Mouse (Mus musculus): ENCODE results near the gene Lclat1. TPM values are rescaled to one million over a fixed set of nuclear protein-coding genes. Genes with fewer than 3 reads are reported as not detected.

Lclat1 gene
- polyA plus RNA-seq, 1 experiment from 2014 or later, result 12.2 TPM

DNA sequence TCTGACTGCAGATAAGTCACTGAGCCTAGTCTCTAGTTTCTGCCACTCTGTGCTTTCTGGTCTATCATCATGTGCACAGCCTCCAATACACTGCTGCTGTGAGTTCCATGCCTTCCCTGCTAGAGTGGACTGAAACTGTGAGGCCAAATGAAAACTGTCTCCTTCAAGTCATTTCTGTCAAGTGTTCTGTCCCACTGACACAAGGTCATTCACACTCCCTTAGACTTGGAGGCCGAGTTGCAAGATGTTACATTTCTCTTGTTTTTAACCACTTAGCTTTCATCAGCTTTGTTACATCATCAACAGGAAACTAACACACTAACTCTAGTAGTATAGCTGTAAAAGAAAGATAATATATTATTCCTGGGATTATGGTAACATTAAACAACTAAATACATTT, 9.1 kb upstream of the Lclat1 start:
- ATAC-seq (no peak), DNase-seq (ENCODE audit: low spot score) (no peak)
- H3K27ac ChIP-seq (ENCODE audit: low read depth, low read length), result no peak overlapping the region
- H3K9me3 ChIP-seq (replicated peaks; ENCODE audit: control insufficient read depth, low read length), result no peaks in the 10 kb centered on the region
- no peak overlapping the region for H3K4me2 ChIP-seq (ENCODE audit: low read length)
- no peaks in the 10 kb centered on the region for H3K36me3 ChIP-seq (ENCODE audit: control insufficient read depth, insufficient read depth, low read length)
- H3K4me1 ChIP-seq (ENCODE audit: control insufficient read depth, insufficient read depth, low read length), result no peaks in the 10 kb centered on the region
- 71% methylated on average over 1 of the region's 1 CpGs for WGBS
- H3K9ac ChIP-seq (ENCODE audit: low read length), result no peak overlapping the region
- no peaks in the 10 kb centered on the region for H3K27me3 ChIP-seq (replicated peaks; ENCODE audit: control insufficient read depth, insufficient read depth, low read length)
- no peak overlapping the region for H3K4me3 ChIP-seq (ENCODE audit: low read depth, low read length)

DNA sequence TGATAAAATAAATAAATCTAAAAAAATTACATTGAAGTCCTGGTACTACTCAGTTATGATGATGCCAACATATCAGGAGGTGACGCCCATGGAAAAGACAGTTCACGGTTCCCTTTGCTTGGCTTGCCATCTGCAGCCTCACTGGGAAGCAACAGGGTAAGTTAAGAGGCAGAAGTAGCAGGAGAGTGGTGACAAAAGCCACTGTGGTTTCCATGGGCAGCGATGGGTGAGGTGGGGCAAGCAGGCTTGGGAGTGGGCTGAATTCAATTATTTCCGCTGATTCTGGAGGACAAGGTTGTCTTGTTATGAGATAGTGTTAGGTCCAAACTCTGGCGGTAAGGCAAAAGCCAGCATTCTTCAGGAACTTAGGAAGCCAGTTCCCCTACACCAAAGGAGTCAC, 7.4 kb upstream of the Lclat1 start:
- no peak overlapping the region for H3K4me2 ChIP-seq (ENCODE audit: low read length)
- no peak for DNase-seq (ENCODE audit: low spot score)
- no peak overlapping the region for H3K27ac ChIP-seq (ENCODE audit: low read depth, low read length)
- no peak overlapping the region for H3K9ac ChIP-seq (ENCODE audit: low read length)
- 92% methylated on average over 5 of the region's 5 CpGs for WGBS
- H3K27me3 ChIP-seq (replicated peaks; ENCODE audit: control insufficient read depth, insufficient read depth, low read length), result no peaks in the 10 kb centered on the region
- no peaks in the 10 kb centered on the region for H3K9me3 ChIP-seq (replicated peaks; ENCODE audit: control insufficient read depth, low read length)
- no peak for ATAC-seq
- H3K4me3 ChIP-seq (ENCODE audit: low read depth, low read length), result no peak overlapping the region
- no peaks in the 10 kb centered on the region for H3K36me3 ChIP-seq (ENCODE audit: control insufficient read depth, insufficient read depth, low read length)
- no peaks in the 10 kb centered on the region for H3K4me1 ChIP-seq (ENCODE audit: control insufficient read depth, insufficient read depth, low read length)

DNA sequence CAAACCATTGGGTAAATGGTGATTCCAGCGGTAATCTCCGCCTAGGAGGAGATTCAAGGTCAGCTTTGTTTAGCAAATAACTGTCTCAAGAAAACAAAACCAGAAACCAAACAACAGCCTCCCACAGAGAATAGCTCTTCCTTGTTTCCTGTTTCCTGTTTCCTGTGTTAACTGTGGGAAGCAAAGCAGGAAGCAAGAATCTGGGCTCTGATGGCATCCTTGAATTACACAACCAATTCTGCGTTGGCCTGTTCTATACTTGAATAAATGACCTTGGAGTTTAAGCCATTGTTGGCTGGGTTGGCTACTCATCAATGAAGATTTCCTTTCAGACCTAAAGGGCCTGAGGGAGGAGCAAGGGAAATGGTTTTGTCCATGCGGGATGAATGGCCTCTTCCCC, 5.2 kb upstream of the Lclat1 start:
- H3K4me2 ChIP-seq (ENCODE audit: low read length), result no peak overlapping the region
- ATAC-seq (no peak), DNase-seq (ENCODE audit: low spot score) (no peak)
- no peak overlapping the region for H3K4me3 ChIP-seq (ENCODE audit: low read depth, low read length)
- no peaks in the 10 kb centered on the region for H3K36me3 ChIP-seq (ENCODE audit: control insufficient read depth, insufficient read depth, low read length)
- no peaks in the 10 kb centered on the region for H3K9me3 ChIP-seq (replicated peaks; ENCODE audit: control insufficient read depth, low read length)
- no peak overlapping the region for H3K9ac ChIP-seq (ENCODE audit: low read length)
- 90% methylated on average over 4 of the region's 4 CpGs for WGBS
- no peak overlapping the region for H3K27ac ChIP-seq (ENCODE audit: low read depth, low read length)
- H3K27me3 ChIP-seq (replicated peaks; ENCODE audit: control insufficient read depth, insufficient read depth, low read length), result no peaks in the 10 kb centered on the region
- no peaks in the 10 kb centered on the region for H3K4me1 ChIP-seq (ENCODE audit: control insufficient read depth, insufficient read depth, low read length)

DNA sequence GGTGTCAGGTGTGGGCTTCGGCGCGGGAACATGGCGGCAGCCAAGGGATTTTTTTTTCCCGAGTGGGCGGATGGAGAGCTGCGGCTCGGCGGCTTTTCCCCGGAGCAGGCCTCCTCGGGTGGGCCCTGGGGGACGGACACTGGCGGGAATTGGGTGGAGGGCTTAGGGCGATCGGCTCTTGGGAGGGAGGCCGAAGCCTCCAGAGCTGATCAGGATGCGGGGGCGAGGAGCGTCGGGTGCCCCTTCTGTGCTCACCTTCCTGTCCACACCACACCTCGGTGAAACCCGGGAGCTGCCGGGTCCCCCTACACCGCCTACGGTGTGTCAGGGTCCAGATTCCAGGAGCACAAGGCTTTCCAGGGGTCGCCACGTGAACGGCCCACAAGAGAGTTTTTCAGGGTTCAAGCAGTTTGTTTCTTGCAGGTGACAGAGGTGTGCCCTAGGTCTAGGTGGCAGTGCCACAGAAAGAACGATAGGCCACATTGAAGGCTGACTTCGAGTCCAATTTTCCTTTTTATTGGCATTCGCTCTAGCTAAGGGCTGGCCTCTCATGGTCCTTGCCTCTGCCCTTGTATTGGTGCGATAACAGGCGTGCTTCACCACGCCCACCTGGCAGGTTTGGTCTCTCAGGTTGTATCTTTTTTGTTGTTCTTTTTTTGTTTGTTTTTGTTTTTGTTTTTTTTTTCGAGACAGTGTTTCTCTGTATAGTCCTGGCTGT, 544 bp downstream of the Lclat1 start:
- Histone ChIP-seq H3K36me3 (ENCODE audit: control insufficient read depth, insufficient read depth, low read length) (no peaks in the 10 kb centered on the region), H3K4me1 (ENCODE audit: control insufficient read depth, insufficient read depth, low read length) (peaks cover 5% of the 10 kb centered on the region; the same call in 1 of the 2 replicates), H3K9ac (ENCODE audit: low read length) (peak overlapping the region; percentile 89), H3K27me3 (replicated peaks; ENCODE audit: control insufficient read depth, insufficient read depth, low read length) (no peaks in the 10 kb centered on the region), H3K4me2 (ENCODE audit: low read length) (peak overlapping the region; percentile 89), H3K27ac (ENCODE audit: low read depth, low read length) (peak overlapping the region; percentile 27; the same call in 1 of the 2 replicates), H3K4me3 (ENCODE audit: low read depth, low read length) (peak overlapping the region; percentile 83), H3K9me3 (replicated peaks; ENCODE audit: control insufficient read depth, low read length) (no peaks in the 10 kb centered on the region)
- WGBS, result 5% methylated on average over 35 of the region's 35 CpGs
- ATAC-seq (peak; percentile 74), DNase-seq (ENCODE audit: low spot score) (no peak)

DNA sequence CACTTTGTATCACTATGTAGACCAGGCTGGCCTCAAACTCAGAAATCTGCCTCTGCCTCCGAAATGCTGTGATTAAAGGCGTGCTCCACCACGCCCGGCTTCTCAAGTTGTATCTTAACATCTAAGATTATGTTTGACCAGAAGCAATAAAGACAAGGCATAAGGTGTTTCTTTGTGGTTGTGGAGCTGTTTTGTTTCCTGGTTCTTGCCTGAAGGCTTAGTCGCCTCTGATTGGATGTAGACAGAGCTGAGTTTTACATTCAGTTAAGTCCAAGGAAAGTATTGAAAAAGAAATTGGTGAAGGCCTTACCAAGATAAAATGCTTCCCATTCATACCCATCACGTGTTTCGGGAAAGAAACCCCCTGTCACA, 1.1 kb downstream of the Lclat1 start:
- 80% methylated on average over 7 of the region's 7 CpGs for WGBS
- Histone ChIP-seq H3K4me2 (ENCODE audit: low read length) (peak overlapping the region; percentile 89), H3K27me3 (replicated peaks; ENCODE audit: control insufficient read depth, insufficient read depth, low read length) (no peaks in the 10 kb centered on the region), H3K9me3 (replicated peaks; ENCODE audit: control insufficient read depth, low read length) (no peaks in the 10 kb centered on the region), H3K9ac (ENCODE audit: low read length) (peak overlapping the region; percentile 89; the same call in 1 of the 2 replicates), H3K27ac (ENCODE audit: low read depth, low read length) (no peak overlapping the region), H3K4me1 (ENCODE audit: control insufficient read depth, insufficient read depth, low read length) (peaks cover 5% of the 10 kb centered on the region; the same call in 1 of the 2 replicates), H3K4me3 (ENCODE audit: low read depth, low read length) (peak overlapping the region; percentile 83), H3K36me3 (ENCODE audit: control insufficient read depth, insufficient read depth, low read length) (no peaks in the 10 kb centered on the region)
- DNase-seq (ENCODE audit: low spot score) (no peak), ATAC-seq (no peak)

DNA sequence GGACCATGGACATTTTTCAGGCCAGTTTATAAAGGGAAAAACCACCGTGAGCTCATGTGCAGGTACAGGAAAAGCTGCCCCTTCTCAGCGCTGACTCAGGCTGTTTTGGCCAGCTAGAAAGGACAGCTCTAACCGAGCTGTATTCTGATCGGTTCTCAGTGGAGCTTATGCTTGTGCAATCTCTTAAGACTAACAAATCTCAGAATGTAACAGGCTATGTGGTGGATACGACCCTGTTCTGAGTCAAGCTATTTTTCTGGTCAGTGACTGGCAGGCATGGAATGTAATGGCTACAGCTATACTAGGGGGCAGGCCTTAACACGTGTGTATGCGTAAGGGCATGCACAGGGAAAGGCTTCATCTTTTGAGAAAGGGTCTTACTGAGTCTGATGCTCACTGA, 4.3 kb downstream of the Lclat1 start:
- WGBS, result 75% methylated on average over 7 of the region's 7 CpGs

DNA sequence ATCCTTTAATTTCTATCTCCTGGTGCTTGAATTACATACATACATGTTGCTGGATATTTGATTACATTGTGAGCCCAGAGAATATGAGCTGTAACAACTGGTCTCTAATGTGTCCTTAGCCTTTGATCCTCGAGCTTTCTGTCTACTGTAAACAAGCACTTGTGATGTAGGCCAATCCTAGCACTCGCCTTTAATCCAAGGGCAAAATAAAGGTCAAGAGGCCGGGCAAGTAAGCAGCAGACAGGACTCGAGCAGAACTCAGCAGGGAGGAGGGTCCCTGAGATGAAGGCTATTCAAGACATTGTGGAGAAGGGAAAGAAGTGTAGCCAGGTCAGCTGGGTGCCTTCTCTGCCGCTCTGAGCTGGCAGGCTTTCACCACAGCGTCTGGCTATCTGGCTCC, 4.8 kb downstream of the Lclat1 start:
- H3K27ac ChIP-seq (ENCODE audit: low read depth, low read length), result no peak overlapping the region
- 19% methylated on average over 6 of the region's 6 CpGs for WGBS
- ATAC-seq (no peak), DNase-seq (ENCODE audit: low spot score) (no peak)
- H3K9me3 ChIP-seq (replicated peaks; ENCODE audit: control insufficient read depth, low read length), result no peaks in the 10 kb centered on the region
- H3K4me2 ChIP-seq (ENCODE audit: low read length), result no peak overlapping the region
- no peak overlapping the region for H3K9ac ChIP-seq (ENCODE audit: low read length)
- no peaks in the 10 kb centered on the region for H3K27me3 ChIP-seq (replicated peaks; ENCODE audit: control insufficient read depth, insufficient read depth, low read length)
- H3K4me3 ChIP-seq (ENCODE audit: low read depth, low read length), result no peak overlapping the region
- H3K4me1 ChIP-seq (ENCODE audit: control insufficient read depth, insufficient read depth, low read length), result peaks cover 5% of the 10 kb centered on the region; the same call in 1 of the 2 replicates
- H3K36me3 ChIP-seq (ENCODE audit: control insufficient read depth, insufficient read depth, low read length), result no peaks in the 10 kb centered on the region

More for the DNA sequence above, 4.3 kb downstream of the Lclat1 start:
- Histone ChIP-seq H3K4me2 (ENCODE audit: low read length) (no peak overlapping the region), H3K9ac (ENCODE audit: low read length) (no peak overlapping the region), H3K27me3 (replicated peaks; ENCODE audit: control insufficient read depth, insufficient read depth, low read length) (no peaks in the 10 kb centered on the region), H3K36me3 (ENCODE audit: control insufficient read depth, insufficient read depth, low read length) (no peaks in the 10 kb centered on the region), H3K9me3 (replicated peaks; ENCODE audit: control insufficient read depth, low read length) (no peaks in the 10 kb centered on the region), H3K4me3 (ENCODE audit: low read depth, low read length) (no peak overlapping the region), H3K27ac (ENCODE audit: low read depth, low read length) (no peak overlapping the region), H3K4me1 (ENCODE audit: control insufficient read depth, insufficient read depth, low read length) (peaks cover 5% of the 10 kb centered on the region; the same call in 1 of the 2 replicates)
- no peak for ATAC-seq
- DNase-seq (ENCODE audit: low spot score), result no peak

DNA sequence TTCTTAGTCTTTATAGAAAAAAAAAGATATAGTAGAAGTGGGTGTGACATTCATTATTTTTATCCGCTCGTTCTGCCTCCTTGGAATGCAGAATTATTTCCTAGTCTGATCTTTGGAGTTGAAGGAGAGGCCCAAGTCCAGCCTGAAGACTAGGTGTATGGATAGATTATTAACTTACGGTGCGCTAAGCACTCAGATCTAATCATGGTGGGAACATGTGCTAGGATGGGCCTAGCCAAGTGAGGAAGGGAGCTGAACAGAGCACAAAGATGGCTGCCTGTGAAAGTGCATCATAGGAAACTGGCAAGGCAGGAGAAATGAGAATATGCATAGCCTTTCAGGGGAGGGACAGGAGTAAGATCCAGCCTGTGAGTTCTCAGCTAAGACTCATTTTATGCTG, 5.4 kb downstream of the Lclat1 start:
- WGBS, result 95% methylated on average over 4 of the region's 4 CpGs
- H3K4me1 ChIP-seq (ENCODE audit: control insufficient read depth, insufficient read depth, low read length), result peaks cover 5% of the 10 kb centered on the region; the same call in 1 of the 2 replicates
- H3K4me2 ChIP-seq (ENCODE audit: low read length), result no peak overlapping the region
- no peak overlapping the region for H3K4me3 ChIP-seq (ENCODE audit: low read depth, low read length)
- H3K9me3 ChIP-seq (replicated peaks; ENCODE audit: control insufficient read depth, low read length), result no peaks in the 10 kb centered on the region
- H3K27ac ChIP-seq (ENCODE audit: low read depth, low read length), result no peak overlapping the region
- H3K36me3 ChIP-seq (ENCODE audit: control insufficient read depth, insufficient read depth, low read length), result no peaks in the 10 kb centered on the region
- DNase-seq (ENCODE audit: low spot score) (no peak), ATAC-seq (no peak)
- no peak overlapping the region for H3K9ac ChIP-seq (ENCODE audit: low read length)
- no peaks in the 10 kb centered on the region for H3K27me3 ChIP-seq (replicated peaks; ENCODE audit: control insufficient read depth, insufficient read depth, low read length)

DNA sequence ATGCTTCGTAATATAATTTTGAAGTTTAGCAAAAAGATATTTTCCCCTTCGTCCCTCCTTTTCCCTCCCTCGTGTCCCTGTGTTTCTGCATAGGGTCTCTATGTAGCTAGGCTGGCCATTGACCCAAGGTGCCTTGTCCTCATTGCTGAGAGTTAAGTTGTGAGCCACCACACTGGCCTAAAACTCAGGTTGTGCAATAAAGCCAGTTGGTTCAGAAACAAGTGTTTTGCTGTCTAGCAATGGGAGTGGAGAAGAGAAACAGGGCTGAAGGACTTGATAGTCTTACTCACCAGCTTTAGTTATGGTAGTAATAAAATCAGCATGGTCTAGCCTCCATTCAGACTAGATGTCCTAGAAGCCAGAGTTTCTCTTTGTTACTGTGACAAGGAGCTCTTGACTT, 10.3 kb downstream of the Lclat1 start:
- no peaks in the 10 kb centered on the region for H3K36me3 ChIP-seq (ENCODE audit: control insufficient read depth, insufficient read depth, low read length)
- H3K9me3 ChIP-seq (replicated peaks; ENCODE audit: control insufficient read depth, low read length), result no peaks in the 10 kb centered on the region
- H3K9ac ChIP-seq (ENCODE audit: low read length), result no peak overlapping the region
- H3K4me3 ChIP-seq (ENCODE audit: low read depth, low read length), result no peak overlapping the region
- no peaks in the 10 kb centered on the region for H3K27me3 ChIP-seq (replicated peaks; ENCODE audit: control insufficient read depth, insufficient read depth, low read length)
- no peak overlapping the region for H3K4me2 ChIP-seq (ENCODE audit: low read length)
- no peaks in the 10 kb centered on the region for H3K4me1 ChIP-seq (ENCODE audit: control insufficient read depth, insufficient read depth, low read length)
- H3K27ac ChIP-seq (ENCODE audit: low read depth, low read length), result no peak overlapping the region
- 98% methylated on average over 3 of the region's 3 CpGs for WGBS
- no peak for ATAC-seq
- DNase-seq (ENCODE audit: low spot score), result no peak

Measured in forebrain, embryonic 14.5 days (tissue).